Mouse (Mus musculus) E14TG2a.4 (cell line): ENCODE data around the gene Baiap2l1.

ENCODE experiments used
- H3K27me3 ChIP-seq: 2 replicates; pipeline ENCODE4 v1.6.1; 2014; ENCODE audit warnings: low read length, control low read depth; ENCODE audit not compliant: insufficient read depth
- H3K36me3 ChIP-seq: 2 replicates; pipeline ENCODE4 v1.6.1; 2014; ENCODE audit warnings: low read length, control low read depth; ENCODE audit not compliant: insufficient read depth
- H3K4me1 ChIP-seq: replicated peaks from 2 replicates; pipeline ENCODE4 v1.6.1; 2014; ENCODE audit warnings: low read depth, low read length, control low read depth
- H3K4me3 ChIP-seq: replicated peaks from 2 replicates; pipeline ENCODE4 v1.5.1; 2014; ENCODE audit warnings: mild to moderate bottlenecking, low read length
- H3K9me3 ChIP-seq: 2 replicates; pipeline ENCODE4 v1.6.1; 2014; ENCODE audit warnings: low read length, control low read depth
- CTCF ChIP-seq: conservative IDR thresholded peaks from 2 replicates; pipeline ENCODE4 v1.5.1; 2014; ENCODE audit warnings: low read length
- NANOG ChIP-seq: IDR thresholded peaks from 2 replicates; pipeline ENCODE4 v1.6.1; 2014; ENCODE audit warnings: borderline replicate concordance, low read length, mixed read lengths
- POU5F1 ChIP-seq: IDR thresholded peaks from 2 replicates; pipeline ENCODE4 v1.6.1; 2014; ENCODE audit warnings: low read length, borderline replicate concordance

Baiap2l1 gene

DNA sequence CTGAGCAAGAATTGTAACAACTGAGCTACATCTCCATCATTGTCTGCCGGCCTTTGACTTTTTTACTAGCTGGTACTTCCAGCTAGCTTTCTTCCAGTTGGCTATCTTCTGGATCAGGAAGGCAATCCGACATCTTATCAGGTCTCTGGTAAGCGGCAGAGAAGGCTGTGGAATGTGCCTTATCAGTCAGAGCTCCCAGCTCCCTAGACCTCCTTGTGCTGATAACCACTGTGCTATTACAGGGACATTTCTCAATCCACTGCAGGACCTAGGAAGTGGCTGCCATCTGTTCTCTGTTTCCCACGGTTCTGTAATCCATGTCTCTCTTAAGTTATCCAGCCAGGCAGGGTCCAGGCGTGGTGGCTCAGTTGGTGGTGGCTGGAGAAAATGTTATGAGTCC, 86.1 kb downstream of the Baiap2l1 start:
- H3K9me3 ChIP-seq = no peaks in the 10 kb centered on the region
- peaks cover 37% of the 10 kb centered on the region for H3K4me1 ChIP-seq
- no peaks in the 10 kb centered on the region for H3K27me3 ChIP-seq
- peaks cover 37% of the 10 kb centered on the region for H3K36me3 ChIP-seq
- no peak overlapping the region for H3K4me3 ChIP-seq
- no peak for TF ChIP-seq NANOG
- TF ChIP-seq POU5F1 = no peak
- no peak for TF ChIP-seq CTCF

DNA sequence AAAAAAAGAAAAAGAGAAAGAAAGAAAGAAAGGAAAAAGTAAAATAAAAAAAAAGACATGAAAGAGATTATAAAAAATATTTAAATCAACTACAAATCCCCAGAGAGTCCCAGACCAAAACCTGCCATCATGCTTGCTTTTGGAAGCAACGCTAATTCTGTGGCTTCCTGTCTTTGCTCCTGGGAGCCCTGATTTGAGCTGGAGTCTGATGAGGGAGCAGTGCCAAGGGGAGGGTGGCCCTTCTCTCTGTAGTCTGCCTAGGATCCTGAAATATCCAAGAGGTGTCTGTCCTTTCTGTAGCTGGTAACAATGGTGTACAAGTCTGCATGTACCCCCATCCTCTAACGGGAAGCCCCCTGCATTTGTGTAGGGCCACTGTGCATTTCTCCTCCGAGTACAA, 86.8 kb downstream of the Baiap2l1 start:
- no peaks in the 10 kb centered on the region for H3K27me3 ChIP-seq
- H3K9me3 ChIP-seq = no peaks in the 10 kb centered on the region
- peaks cover 43% of the 10 kb centered on the region for H3K36me3 ChIP-seq
- peaks cover 37% of the 10 kb centered on the region for H3K4me1 ChIP-seq
- TF ChIP-seq POU5F1 = no peak
- TF ChIP-seq CTCF = no peak
- no peak for TF ChIP-seq NANOG
- H3K4me3 ChIP-seq = no peak overlapping the region

DNA sequence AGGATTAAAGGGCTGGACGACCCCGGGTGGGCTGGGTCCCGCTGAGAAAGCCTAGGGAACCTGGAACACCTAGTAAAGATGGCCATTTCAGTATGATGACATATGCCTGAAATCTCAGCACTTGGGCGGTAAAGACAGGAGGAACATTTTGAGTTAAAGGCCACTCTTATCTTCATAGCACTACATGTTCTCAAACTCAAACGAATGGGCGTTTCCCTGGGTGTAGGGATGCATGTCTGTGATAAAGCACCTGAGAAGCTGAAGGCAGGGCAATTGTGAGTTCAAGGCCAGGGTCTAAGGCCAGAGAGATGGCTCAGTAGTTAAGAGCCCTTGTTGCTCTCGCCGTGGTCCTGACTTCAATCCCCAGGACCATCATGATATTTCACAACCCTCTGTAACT, 87.5 kb downstream of the Baiap2l1 start:
- Histone ChIP-seq H3K9me3 (no peaks in the 10 kb centered on the region), H3K4me1 (peaks cover 30% of the 10 kb centered on the region)

DNA sequence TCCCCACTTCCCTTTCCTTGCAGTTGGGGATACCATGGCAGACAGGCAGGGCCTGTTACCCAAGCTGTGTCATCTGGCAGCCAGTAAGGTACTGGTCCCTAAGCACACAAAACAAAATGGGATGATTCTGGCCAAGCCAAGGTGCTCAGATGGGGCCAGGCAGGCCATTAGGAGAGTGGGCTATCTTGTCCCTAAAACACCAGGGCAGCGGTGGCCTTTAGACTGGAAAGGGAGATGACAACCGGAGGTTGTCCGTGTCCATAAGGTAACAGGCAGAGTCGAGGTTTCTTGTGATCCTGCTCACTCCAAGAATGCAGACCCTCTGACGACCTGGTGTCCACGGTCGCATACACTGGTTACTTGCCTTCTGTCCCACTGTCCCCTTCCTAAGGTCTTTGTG, 88.0 kb downstream of the Baiap2l1 start:
- TF ChIP-seq NANOG = no peak
- no peak for TF ChIP-seq CTCF
- TF ChIP-seq POU5F1 = no peak
- Histone ChIP-seq H3K9me3 (no peaks in the 10 kb centered on the region), H3K36me3 (peaks cover 52% of the 10 kb centered on the region), H3K27me3 (no peaks in the 10 kb centered on the region), H3K4me1 (peaks cover 28% of the 10 kb centered on the region), H3K4me3 (no peak overlapping the region)

More for the DNA sequence above, 87.5 kb downstream of the Baiap2l1 start:
- peaks cover 49% of the 10 kb centered on the region for H3K36me3 ChIP-seq
- no peak for TF ChIP-seq POU5F1
- TF ChIP-seq NANOG = no peak
- no peak for TF ChIP-seq CTCF
- H3K4me3 ChIP-seq = no peak overlapping the region
- no peaks in the 10 kb centered on the region for H3K27me3 ChIP-seq

DNA sequence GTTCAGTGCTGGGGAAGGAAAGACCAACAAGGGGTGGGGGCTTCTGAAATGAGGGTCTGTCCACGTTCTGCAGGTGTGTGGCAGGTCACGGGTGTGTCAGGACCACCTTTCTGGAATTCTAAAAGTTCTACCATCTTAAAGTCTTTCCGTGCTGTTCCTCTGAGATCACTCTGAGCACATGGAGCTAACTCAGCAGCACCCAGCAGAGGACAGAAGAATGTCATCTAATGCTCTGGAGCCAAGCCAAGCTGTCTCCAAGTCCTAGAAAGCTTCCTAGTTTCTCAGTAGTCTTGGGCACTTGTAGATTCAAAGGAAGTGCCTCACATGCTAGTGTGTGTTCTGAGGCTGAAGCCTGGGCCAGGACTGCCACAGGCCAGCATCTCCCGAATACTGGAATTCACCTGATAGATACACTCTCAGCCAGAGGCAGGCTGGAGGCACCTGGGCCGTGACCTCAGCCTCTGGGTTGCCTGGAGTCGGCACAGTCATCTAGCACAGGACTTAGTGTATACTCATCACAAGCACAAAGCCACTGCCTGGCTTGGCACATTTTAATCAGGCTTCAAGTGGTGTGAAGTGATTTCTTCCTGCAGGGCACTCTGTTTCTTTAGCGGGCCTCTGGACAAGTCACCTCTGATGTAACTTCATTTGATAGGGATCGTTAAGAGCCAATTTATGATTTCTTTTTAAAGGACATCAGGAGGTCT, 90.2 kb downstream of the Baiap2l1 start:
- H3K9me3 ChIP-seq = no peaks in the 10 kb centered on the region
- H3K27me3 ChIP-seq = no peaks in the 10 kb centered on the region
- H3K4me3 ChIP-seq = no peak overlapping the region
- H3K36me3 ChIP-seq = peaks cover 66% of the 10 kb centered on the region
- peak; percentile 24 for TF ChIP-seq CTCF
- TF ChIP-seq NANOG = no peak
- peaks cover 33% of the 10 kb centered on the region for H3K4me1 ChIP-seq

DNA sequence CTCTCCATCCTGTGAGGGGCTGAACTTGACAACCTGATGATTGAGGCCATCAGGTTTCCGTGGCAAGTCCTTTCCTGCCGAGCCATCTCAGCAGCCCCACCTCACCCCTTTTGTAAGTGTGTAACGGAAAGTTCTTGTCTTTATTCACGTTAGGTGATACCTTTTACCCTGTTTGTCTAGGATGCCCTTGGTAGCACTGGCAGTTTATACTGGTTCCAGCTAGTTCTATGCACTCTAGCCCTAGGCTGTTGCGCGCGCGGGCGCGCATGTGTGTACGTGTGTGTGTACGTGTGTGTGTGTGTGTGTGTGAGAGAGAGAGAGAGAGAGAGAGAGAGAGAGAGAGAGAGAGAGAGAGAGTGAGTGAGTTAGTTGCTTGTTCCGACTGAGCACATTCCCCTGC, 94.4 kb downstream of the Baiap2l1 start:
- no peak for TF ChIP-seq POU5F1
- peak overlapping the region; percentile 23 for H3K4me3 ChIP-seq
- H3K36me3 ChIP-seq = peaks cover 82% of the 10 kb centered on the region
- H3K27me3 ChIP-seq = no peaks in the 10 kb centered on the region
- H3K4me1 ChIP-seq = peaks cover 71% of the 10 kb centered on the region
- H3K9me3 ChIP-seq = no peaks in the 10 kb centered on the region

DNA sequence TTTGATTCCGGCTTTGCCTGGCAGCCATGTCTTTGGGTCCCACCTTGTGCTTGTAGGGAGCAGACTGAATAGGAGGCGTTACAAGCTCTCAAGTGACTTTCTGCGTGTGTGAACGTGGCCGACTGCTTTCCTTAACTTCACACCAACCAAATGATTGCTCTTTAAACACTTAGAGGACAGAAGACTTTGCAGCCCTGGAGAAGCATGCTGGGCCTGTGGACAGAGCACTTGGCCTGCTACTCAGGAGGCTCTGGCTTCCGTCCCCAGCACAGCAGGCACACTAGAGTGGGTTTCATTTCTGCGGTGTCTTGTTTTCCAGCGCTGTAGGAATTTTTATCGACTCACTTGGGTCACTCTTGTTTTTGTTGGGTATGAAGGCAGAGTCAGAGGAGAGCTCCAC, 94.8 kb downstream of the Baiap2l1 start:
- TF ChIP-seq NANOG = no peak
- TF ChIP-seq CTCF = no peak
- TF ChIP-seq POU5F1 = no peak
- H3K4me3 ChIP-seq = peak overlapping the region; percentile 23; the same call in 1 of the 2 replicates

DNA sequence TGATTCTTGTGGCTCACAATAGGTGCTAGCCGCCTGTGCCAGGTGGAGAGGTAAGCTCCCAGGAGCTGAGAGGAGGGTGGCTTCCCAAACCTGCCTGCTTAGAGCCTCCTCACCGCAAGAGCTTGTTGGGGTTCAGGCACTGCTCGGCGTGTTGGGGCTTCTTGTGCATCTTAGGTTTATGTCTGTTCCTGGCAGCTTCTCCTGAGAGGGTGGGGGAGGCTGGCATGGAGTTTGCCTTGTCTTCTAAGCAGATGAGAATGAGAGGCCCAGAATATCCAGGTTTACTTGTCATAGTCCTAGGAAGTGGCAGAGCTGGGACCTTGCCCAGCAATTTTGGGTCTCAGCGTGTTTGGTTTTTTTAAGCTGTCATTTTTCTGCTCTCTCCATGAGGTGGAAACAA, 96.1 kb downstream of the Baiap2l1 start:
- Histone ChIP-seq H3K4me1 (peaks cover 81% of the 10 kb centered on the region), H3K36me3 (peaks cover 82% of the 10 kb centered on the region), H3K27me3 (no peaks in the 10 kb centered on the region), H3K9me3 (no peaks in the 10 kb centered on the region), H3K4me3 (no peak overlapping the region)
- TF ChIP-seq CTCF (no peak), POU5F1 (no peak), NANOG (no peak)

More for the DNA sequence above, 94.8 kb downstream of the Baiap2l1 start:
- Histone ChIP-seq H3K36me3 (peaks cover 82% of the 10 kb centered on the region), H3K27me3 (no peaks in the 10 kb centered on the region), H3K4me1 (peaks cover 75% of the 10 kb centered on the region), H3K9me3 (no peaks in the 10 kb centered on the region)

DNA sequence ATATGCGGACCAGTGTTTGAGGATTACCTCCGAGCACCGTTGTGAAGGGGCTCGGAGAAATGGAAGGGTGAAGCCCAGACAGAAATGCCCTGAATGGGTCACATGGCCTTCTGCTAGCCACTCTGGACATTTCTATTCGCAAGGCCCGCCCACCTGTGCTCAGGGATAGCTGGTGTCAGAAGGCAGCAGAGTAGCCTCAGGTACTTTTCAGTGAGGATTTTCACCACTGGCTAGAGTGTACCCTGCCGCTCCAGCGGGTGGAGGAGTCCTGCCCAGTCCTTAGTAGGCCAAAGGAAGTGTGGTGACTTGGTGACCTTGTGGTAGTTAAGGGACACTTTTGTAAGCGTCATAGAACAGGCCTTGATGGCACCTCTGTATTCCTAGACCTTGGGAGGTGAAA, 96.6 kb downstream of the Baiap2l1 start:
- no peak overlapping the region for H3K4me3 ChIP-seq
- peaks cover 82% of the 10 kb centered on the region for H3K36me3 ChIP-seq
- no peaks in the 10 kb centered on the region for H3K27me3 ChIP-seq
- H3K9me3 ChIP-seq = no peaks in the 10 kb centered on the region
- TF ChIP-seq NANOG = no peak
- TF ChIP-seq POU5F1 = no peak
- TF ChIP-seq CTCF = no peak
- peaks cover 85% of the 10 kb centered on the region for H3K4me1 ChIP-seq
